Mouse (Mus musculus) brain, adult 10 weeks (tissue): ENCODE results near the gene Olfr429. TPM values are rescaled to one million over a fixed set of nuclear protein-coding genes. Genes with fewer than 3 reads are reported as not detected.

Experiments used
- polyA plus RNA-seq: library from polyadenylated mRNA; stranded (reverse); fragments of 350-450 nt; fragmentation: Illumina TruSeq; extraction: RNeasy Lipid Tissue Mini Kit (QIAGEN cat#74804); gene quantifications from one replicate; pipeline ENCODE4 v1.2.3, GENCODE M21; 2015; ENCODE audit warnings: low read depth, low replicate concordance

Gene Olfr429
- not detected for polyA plus RNA-seq

DNA sequence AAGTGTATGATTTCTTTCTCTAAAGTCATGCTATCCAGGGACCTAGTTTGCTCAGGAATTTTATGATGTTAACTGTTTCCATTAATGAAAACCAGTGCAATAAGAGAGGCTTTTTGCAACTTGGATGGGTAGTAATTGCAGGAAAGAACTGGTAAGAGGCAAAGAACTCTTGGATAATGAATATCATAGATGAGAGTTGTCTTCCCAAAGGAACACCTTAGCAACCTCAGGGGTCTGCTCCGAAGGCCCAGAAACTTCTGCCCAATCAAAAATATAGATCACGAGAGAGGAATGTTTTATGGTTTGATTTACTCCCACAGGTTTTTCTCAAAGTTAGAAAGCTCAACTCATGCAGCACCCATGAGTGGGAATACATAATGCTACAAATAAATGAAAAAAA, at the start of gene Olfr429:
Gene Olfr429 (plus strand): TSS at position 301 of the 400 bp plus-strand sequence.

DNA sequence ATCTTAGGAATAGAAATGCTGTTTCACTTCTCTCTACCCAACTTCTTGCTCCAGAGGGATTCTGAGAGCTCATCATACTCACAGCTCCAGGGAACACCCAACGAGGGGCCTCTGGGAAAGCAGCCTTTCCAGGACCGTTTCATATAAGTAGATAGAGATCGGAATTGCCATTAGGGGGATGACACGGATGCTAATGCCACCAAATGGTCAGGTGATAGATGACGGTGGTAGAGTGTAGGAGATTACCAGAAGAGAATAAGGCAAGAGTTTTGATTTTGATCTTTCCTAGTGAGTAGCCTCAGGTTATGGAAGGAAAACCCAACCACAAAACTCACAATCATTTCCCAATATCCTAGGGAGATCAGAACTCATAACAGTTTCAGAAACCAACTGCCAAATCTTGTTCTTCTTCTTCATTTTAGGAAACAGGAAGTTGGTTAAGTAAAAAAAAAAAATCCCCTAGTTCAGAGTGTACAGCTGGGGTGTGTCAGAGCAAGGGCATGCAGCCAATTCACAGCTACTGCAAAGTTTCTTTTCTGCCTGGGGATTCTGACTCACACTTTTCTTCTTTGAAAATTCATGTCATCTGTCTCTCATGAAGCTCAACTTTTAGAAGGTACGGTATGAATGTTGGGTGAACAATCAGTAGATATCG, 43.5 kb upstream of the Olfr429 start, which contains the start of gene Olfr433:
Gene Olfr433 (plus strand): TSS at position 183 of the 655 bp plus-strand sequence.

DNA sequence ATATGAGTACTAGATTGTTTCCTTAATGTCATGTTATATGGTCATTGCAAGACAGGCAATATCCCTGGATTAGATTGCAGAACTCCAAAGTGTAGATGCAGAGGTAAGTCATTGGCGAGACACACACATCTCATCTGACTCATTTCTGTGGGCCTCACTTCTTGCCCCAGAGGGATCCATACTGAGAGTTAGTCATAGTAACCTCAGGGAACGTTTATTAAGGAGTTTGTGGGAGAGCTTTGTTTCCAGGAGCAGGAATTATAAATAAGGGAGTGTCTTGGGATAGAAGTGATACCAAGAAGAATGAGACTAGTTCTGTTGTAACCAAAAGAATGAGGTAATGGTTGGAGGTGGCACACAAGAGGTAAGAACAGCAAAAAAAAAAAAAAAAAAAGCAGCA, 35.2 kb upstream of the Olfr429 start, which contains the start of gene Olfr432:
Gene Olfr432 (plus strand): TSS at position 313 of the 400 bp plus-strand sequence.

DNA sequence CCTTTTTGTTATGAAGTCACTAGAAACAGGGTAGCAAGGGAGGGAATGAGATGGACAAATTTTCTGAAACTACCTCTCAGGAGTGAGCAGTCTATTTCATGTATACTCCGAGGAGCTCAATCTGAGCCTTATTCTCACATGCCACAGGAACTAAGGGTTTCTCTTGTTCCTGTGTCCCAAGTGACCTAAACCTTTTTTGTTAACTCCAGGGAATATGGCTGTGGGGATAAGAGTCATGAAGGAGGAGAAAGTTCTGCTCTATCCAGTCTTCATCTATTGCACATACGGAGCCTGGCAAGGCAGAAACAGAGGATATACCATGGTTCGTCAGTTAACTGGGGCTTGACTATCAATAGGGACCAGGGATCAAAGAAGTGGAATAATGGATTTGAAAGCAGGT, 17.8 kb upstream of the Olfr429 start, which contains the start of gene Olfr430:
Gene Olfr430 (plus strand): TSS at position 301 of the 400 bp plus-strand sequence.

DNA sequence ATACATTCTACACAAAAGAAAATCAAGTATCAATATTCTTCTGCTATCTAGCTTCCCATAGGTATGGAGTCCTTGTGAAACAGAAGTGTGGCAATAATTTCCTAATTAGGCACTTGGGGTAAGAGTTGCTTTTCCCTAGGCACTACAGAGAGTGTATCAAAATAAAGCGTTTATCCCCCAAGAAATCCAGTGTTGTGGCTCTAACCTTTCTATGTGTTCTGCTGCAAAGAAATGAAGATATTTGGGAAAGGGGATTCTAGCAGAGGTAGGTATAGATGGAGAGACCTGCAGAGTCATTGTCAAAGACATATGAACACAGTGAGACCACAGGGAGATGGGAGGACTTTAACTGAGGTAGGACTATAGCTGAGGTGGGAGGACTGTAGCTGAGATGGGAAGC, 12.5 kb downstream of the Olfr429 start, which contains the start of gene Olfr427:
Gene Olfr427 (plus strand): TSS at position 301 of the 400 bp plus-strand sequence.

DNA sequence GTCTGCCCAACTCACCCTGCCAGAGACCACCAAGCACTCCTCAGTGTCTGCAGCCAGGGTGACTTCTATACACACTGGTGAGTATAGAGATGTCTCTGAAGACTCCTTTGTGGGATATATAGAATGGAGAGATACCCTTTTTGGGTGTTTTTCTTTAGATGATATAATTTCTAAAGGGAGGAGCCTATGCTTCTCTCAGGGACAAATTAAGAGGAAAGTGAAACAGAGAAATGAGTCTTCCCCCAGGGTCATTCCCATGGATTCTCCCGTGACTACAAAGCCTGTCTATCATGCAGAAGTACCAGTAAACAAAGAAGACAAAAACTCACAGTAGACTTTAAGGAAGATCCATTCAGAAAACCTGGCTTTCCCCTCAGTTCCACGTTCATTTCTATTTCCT, 36.9 kb downstream of the Olfr429 start, which contains the start of gene Olfr231:
Gene Olfr231 (minus strand): TSS at position 101 of the 400 bp plus-strand sequence.

DNA sequence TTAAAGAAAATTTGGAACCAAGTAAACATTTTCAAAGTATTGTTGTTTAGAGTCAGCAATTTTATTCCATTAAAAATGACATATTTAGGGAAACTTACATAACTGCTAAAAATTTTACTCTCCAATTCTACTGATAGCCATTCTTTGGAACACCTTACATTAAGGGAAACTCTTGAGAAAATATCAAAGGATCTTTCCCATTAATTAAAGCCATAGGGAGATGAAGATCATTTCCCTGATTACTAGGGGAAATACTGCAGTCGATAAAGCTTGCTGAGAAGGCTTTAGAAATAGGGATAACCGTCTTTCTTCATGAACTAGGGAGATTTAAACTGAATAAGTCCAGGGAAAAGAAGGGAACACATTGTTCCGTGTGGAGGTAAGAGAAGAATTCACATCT, 47.1 kb downstream of the Olfr429 start, which contains the start of gene Olfr424:
Gene Olfr424 (plus strand): TSS at position 301 of the 400 bp plus-strand sequence.

Other genes with a start within 250 kb of the Olfr429 start
- not detected for gene Ifi211, start 171.3 kb upstream of the Olfr429 start, polyA plus RNA-seq
- gene Mndal, start 141.8 kb upstream of the Olfr429 start, polyA plus RNA-seq = 3.9 TPM
- 2.4 TPM for gene Ifi203, start 141.7 kb upstream of the Olfr429 start, polyA plus RNA-seq
- gene Ifi202b, start 101.6 kb upstream of the Olfr429 start, polyA plus RNA-seq = not detected
- gene Ifi205, start 52.5 kb upstream of the Olfr429 start, polyA plus RNA-seq = not detected
- not detected for gene Olfr433, start 43.6 kb upstream of the Olfr429 start, polyA plus RNA-seq
- gene Olfr432, start 35.1 kb upstream of the Olfr429 start, polyA plus RNA-seq = not detected
- gene Olfr430, start 17.7 kb upstream of the Olfr429 start, polyA plus RNA-seq = not detected
- not detected for gene Olfr427, start 12.6 kb downstream of the Olfr429 start, polyA plus RNA-seq
- not detected for gene Olfr231, start 36.8 kb downstream of the Olfr429 start, polyA plus RNA-seq
- not detected for gene Olfr424, start 47.2 kb downstream of the Olfr429 start, polyA plus RNA-seq
- gene Olfr420, start 71.3 kb downstream of the Olfr429 start, polyA plus RNA-seq = not detected
- not detected for gene Spta1, start 88.4 kb downstream of the Olfr429 start, polyA plus RNA-seq
- gene Olfr419, start 167.7 kb downstream of the Olfr429 start, polyA plus RNA-seq = not detected
- not detected for gene Mptx1, start 246.2 kb downstream of the Olfr429 start, polyA plus RNA-seq